Mouse (Mus musculus): ENCODE data around the gene Ctc1.

- TF ChIP-seq CTCF (IDR thresholded peaks at IDR 0.05; ENCODE audit: low read depth) (no peak), EP300 (IDR thresholded peaks at IDR 0.05; ENCODE audit: low read depth) (no peak)
Measured at GRCm38 (mm10) chr11:69026562-69026961, 10.9 kb downstream of the Ctc1 start.
